Mouse (Mus musculus) B cell, adult 67 days (primary cell): Measurements from ENCODE around the gene Gm45799. TPM values are rescaled to one million over a fixed set of nuclear protein-coding genes. Genes with fewer than 3 reads are reported as not detected.

ENCODE experiments used
- total RNA-seq, 2 experiments: library from RNA; stranded (reverse); gene quantifications; 4 replicates each; pipeline ENCODE4 v1.2.4; 2023

Gene Gm45799
- 10 to 100 TPM; 17.5 to 19.2 TPM for total RNA-seq

GRCm38 (mm10) chr7:105640233-105640893 lies at the start of gene Gm45799, which contains the start of gene Arfip2:
Gene Gm45799, plus strand, starts transcription at chr7:105640552.
Gene Arfip2, minus strand, starts transcription at chr7:105640416.

GRCm38 (mm10) chr7:105633127-105633800 lies 7.1 kb upstream of the Gm45799 start, which contains the start of gene Trim3:
Gene Trim3, minus strand, starts transcription at chr7:105633571.

GRCm38 (mm10) chr7:105639756-105640155 lies 596 bp upstream of the Gm45799 start, which contains the start of gene Timm10b:
Gene Timm10b, plus strand, starts transcription at chr7:105640056.

GRCm38 (mm10) chr7:105650639-105651435 lies 10.5 kb downstream of the Gm45799 start, which contains the start of gene Dnhd1:
Gene Dnhd1, plus strand, starts transcription at chr7:105650827.

Other genes with a start within 250 kb of the Gm45799 start
- 10 to 100 TPM; 47.0 to 56.8 TPM for gene Fam160a2, start 240.5 kb upstream of the Gm45799 start, total RNA-seq
- not detected for gene Cnga4, start 236.0 kb upstream of the Gm45799 start, total RNA-seq
- gene Cckbr, start 214.8 kb upstream of the Gm45799 start, total RNA-seq: not detected
- not detected for gene Cavin3, start 158.3 kb upstream of the Gm45799 start, total RNA-seq
- gene Smpd1, start 86.2 kb upstream of the Gm45799 start, total RNA-seq: 10 to 100 TPM; 25.2 to 27.6 TPM
- gene Apbb1, start 58.9 kb upstream of the Gm45799 start, total RNA-seq: 1 to 10 TPM; 3.8 to 4.2 TPM
- gene Hpx, start 40.4 kb upstream of the Gm45799 start, total RNA-seq: not detected
- 10 to 100 TPM; 29.9 to 30.2 TPM for gene Trim3, start 7.0 kb upstream of the Gm45799 start, total RNA-seq
- gene Timm10b, start 496 bp upstream of the Gm45799 start, total RNA-seq: 10 to 100 TPM; 61.4 to 63.9 TPM
- 10 to 100 TPM; 40.8 to 49.4 TPM for gene Arfip2, start 136 bp upstream of the Gm45799 start, total RNA-seq
- gene Dnhd1, start 10.3 kb downstream of the Gm45799 start, total RNA-seq: 10 to 100 TPM in 1 of 2 experiments, 1 to 10 TPM in 1; 9.6 to 10.1 TPM
- 10 to 100 TPM; 80.8 to 85.5 TPM for gene Ilk, start 96.0 kb downstream of the Gm45799 start, total RNA-seq
- gene Rrp8, start 96.8 kb downstream of the Gm45799 start, total RNA-seq: 10 to 100 TPM; 32.1 to 32.4 TPM
- 100 to 1,000 TPM; 186 to 188 TPM for gene Taf10, start 103.8 kb downstream of the Gm45799 start, total RNA-seq
- gene Tpp1, start 111.7 kb downstream of the Gm45799 start, total RNA-seq: 10 to 100 TPM; 68.0 to 76.7 TPM
- gene Dchs1, start 147.1 kb downstream of the Gm45799 start, total RNA-seq: not detected
- 10 to 100 TPM; 41.5 to 45.4 TPM for gene Mrpl17, start 170.5 kb downstream of the Gm45799 start, total RNA-seq